Mouse (Mus musculus) erythroblast, embryonic 14.5 days (primary cell): ENCODE measurements around the gene Uchl1. TPM values are rescaled to one million over a fixed set of nuclear protein-coding genes. Genes with fewer than 3 reads are reported as not detected.

Experiments used
- H3K27me3 ChIP-seq: 2 replicates; pipeline ENCODE4 v1.6.1; 2012; ENCODE audit warnings: inconsistent platforms; ENCODE audit not compliant: control insufficient read depth
- H3K36me3 ChIP-seq: 2 replicates; pipeline ENCODE4 v1.6.1; 2012; ENCODE audit warnings: mild to moderate bottlenecking, inconsistent platforms; ENCODE audit not compliant: control insufficient read depth
- H3K4me1 ChIP-seq: 2 replicates; pipeline ENCODE4 v1.6.1; 2012; ENCODE audit warnings: inconsistent platforms; ENCODE audit not compliant: control insufficient read depth
- H3K4me3 ChIP-seq: replicated peaks from 2 replicates; pipeline ENCODE3; 2012; ENCODE audit warnings: moderate library complexity, mild to moderate bottlenecking, inconsistent platforms
- H3K9me3 ChIP-seq: 2 replicates; pipeline ENCODE4 v1.6.1; 2012; ENCODE audit warnings: low read length, inconsistent platforms, mixed read lengths; ENCODE audit not compliant: control insufficient read depth
- GATA1 ChIP-seq: IDR thresholded peaks from 2 replicates; pipeline ENCODE4 v1.6.1; 2012; ENCODE audit warnings: low read length, inconsistent platforms, mixed read lengths
- TAL1 ChIP-seq: IDR thresholded peaks from 3 replicates; pipeline ENCODE4 v1.6.1; 2012; ENCODE audit warnings: low read length, inconsistent platforms, mixed read lengths
- polyA plus RNA-seq: library from polyadenylated mRNA; stranded (reverse); fragments of >175 nt; gene quantifications from 2 replicates; pipeline ENCODE4 v1.2.3, GENCODE M21; 2012

Gene Uchl1
- polyA plus RNA-seq, 1 experiment, result not detected

DNA sequence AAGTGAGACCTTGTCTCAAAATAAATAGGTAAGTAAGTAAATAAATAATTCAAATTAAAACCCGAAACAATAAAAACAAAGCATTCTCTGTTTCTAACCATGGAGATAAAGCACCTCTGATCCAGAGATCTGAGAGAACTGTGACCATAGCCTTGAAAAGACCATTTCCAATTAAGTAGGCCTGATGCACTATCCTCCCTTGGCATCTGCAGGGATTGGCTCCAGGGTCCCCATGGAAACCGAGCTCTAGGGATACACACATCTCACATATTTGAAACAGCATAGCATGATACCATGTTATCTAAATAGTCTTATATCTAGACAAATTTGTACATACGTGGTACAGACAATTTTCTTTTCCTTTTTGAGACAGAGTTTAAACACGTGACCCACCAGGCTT lies 26.1 kb downstream of the Uchl1 start:
- Histone ChIP-seq H3K36me3 (no peaks in the 10 kb centered on the region), H3K27me3 (no peaks in the 10 kb centered on the region), H3K4me3 (no peak overlapping the region), H3K9me3 (no peaks in the 10 kb centered on the region), H3K4me1 (no peaks in the 10 kb centered on the region)
- no peak for TF ChIP-seq TAL1
- TF ChIP-seq GATA1, result no peak

GRCm38 (mm10) chr5:66703317-66704004 lies 27.6 kb downstream of the Uchl1 start:
- H3K4me3 ChIP-seq, result no peak overlapping the region
- TF ChIP-seq GATA1, result no peak
- no peak for TF ChIP-seq TAL1
- no peaks in the 10 kb centered on the region for H3K4me1 ChIP-seq
- no peaks in the 10 kb centered on the region for H3K27me3 ChIP-seq
- H3K36me3 ChIP-seq, result no peaks in the 10 kb centered on the region
- H3K9me3 ChIP-seq, result no peaks in the 10 kb centered on the region

DNA sequence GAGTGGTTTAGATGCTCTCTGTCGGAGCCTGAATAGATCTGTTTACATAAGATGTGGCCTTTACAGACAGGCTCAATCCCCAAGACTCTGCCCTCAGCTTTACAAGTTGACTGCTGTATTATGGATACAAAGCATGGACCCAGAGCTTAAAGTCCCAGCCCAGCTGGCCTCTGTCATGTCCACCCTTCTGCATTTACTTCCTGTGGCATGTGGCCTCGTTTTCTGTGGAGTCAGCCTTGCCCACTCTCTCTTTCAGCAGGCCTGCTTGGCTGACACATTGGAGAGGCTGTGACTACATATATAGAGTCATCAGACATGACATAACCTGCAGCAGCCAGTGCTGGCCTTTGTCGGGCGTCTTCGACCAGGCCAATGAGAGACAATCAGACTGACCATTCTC lies 32.0 kb downstream of the Uchl1 start:
- Histone ChIP-seq H3K27me3 (no peaks in the 10 kb centered on the region), H3K36me3 (no peaks in the 10 kb centered on the region), H3K4me1 (no peaks in the 10 kb centered on the region), H3K4me3 (no peak overlapping the region), H3K9me3 (no peaks in the 10 kb centered on the region)
- TF ChIP-seq TAL1 (no peak), GATA1 (no peak)

DNA sequence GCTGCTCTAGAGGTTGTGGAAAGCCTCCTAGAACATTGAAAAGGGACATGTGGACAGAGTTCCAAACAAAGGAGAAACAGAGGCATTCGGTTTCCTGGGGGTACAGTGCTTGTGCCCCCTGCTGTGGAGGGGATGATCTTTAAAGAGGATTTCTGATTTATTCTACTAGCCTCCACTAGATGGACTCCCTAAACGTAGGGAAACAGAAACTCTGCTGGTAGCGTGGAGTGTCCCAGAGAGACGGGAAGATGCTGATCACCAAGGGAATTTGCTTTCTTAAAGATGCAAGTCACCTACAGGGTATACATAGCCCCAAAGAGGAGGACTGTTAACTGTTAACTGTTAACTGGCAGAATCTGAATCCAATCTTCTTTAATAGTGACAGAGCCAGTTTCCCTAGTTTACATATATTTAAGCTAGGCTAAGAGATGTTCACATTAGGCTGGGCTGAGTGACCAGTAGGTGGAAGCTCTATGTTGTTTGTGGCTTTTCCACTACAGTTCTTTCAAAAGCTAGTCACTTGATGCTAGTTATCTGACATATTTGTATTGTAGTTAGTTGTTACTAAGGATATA lies 34.6 kb downstream of the Uchl1 start:
- H3K9me3 ChIP-seq, result no peaks in the 10 kb centered on the region
- H3K36me3 ChIP-seq, result no peaks in the 10 kb centered on the region
- no peak overlapping the region for H3K4me3 ChIP-seq
- H3K4me1 ChIP-seq, result no peaks in the 10 kb centered on the region
- no peaks in the 10 kb centered on the region for H3K27me3 ChIP-seq
- TF ChIP-seq TAL1 (no peak), GATA1 (no peak)

- no peak overlapping the region for H3K4me3 ChIP-seq
- no peaks in the 10 kb centered on the region for H3K4me1 ChIP-seq
- H3K27me3 ChIP-seq, result no peaks in the 10 kb centered on the region
- H3K9me3 ChIP-seq, result no peaks in the 10 kb centered on the region
- no peaks in the 10 kb centered on the region for H3K36me3 ChIP-seq
- no peak for TF ChIP-seq GATA1
- no peak for TF ChIP-seq TAL1
Observed at GRCm38 (mm10) chr5:66712801-66713200, 36.9 kb downstream of the Uchl1 start.

- H3K4me1 ChIP-seq, result no peaks in the 10 kb centered on the region
- TF ChIP-seq GATA1 (no peak), TAL1 (no peak)
- no peaks in the 10 kb centered on the region for H3K36me3 ChIP-seq
- no peaks in the 10 kb centered on the region; the same call in 1 of the 2 replicates for H3K27me3 ChIP-seq
- no peak overlapping the region for H3K4me3 ChIP-seq
- H3K9me3 ChIP-seq, result peaks cover 3% of the 10 kb centered on the region
Observed at GRCm38 (mm10) chr5:66715498-66715931, 39.6 kb downstream of the Uchl1 start.

DNA sequence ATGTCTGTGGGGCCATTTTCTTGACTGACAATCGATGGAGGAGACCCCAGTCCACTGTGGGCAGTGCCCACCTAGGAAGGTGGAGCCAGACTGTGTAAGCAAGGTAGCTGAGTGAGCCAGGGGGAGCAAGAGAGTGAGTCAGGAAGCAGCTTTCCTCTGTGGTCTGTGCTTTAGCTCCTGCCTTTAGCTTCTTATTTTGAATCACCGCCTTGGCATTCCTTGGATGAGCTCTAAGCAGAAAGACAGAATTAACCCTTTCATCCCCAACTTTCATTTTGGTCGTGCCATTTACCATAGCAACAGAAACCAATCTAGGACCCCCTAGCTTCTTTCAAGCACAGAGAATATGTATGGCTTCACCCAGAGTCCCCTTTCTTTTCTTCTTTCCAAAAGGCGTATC lies 42.0 kb downstream of the Uchl1 start:
- H3K4me3 ChIP-seq, result no peak overlapping the region
- no peak for TF ChIP-seq TAL1
- no peak for TF ChIP-seq GATA1
- H3K4me1 ChIP-seq, result no peaks in the 10 kb centered on the region
- peaks cover 3% of the 10 kb centered on the region for H3K9me3 ChIP-seq
- no peaks in the 10 kb centered on the region for H3K36me3 ChIP-seq
- no peaks in the 10 kb centered on the region; the same call in 1 of the 2 replicates for H3K27me3 ChIP-seq

DNA sequence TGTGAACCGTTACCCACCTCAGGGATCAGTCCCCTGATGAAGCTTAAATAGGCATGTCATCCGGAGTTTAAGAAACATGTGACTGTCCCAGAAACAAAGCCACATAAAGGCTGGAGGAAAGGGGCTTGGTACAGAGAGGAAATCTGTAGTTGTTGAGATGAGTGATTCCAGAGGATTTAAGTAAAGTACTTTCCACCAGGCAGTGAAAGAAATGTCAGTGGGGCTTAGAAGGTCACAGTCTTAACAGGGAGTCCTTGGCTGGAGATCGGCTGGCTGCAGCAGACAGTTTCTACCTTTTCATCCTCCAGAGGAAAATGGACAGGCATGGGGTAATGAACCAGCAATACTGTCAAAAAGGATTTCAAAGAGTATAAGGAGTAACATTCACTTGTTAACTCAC lies 42.5 kb downstream of the Uchl1 start:
- Histone ChIP-seq H3K27me3 (no peaks in the 10 kb centered on the region; the same call in 1 of the 2 replicates), H3K4me3 (no peak overlapping the region), H3K36me3 (no peaks in the 10 kb centered on the region), H3K9me3 (peaks cover 3% of the 10 kb centered on the region), H3K4me1 (no peaks in the 10 kb centered on the region)
- TF ChIP-seq TAL1, result no peak
- no peak for TF ChIP-seq GATA1

DNA sequence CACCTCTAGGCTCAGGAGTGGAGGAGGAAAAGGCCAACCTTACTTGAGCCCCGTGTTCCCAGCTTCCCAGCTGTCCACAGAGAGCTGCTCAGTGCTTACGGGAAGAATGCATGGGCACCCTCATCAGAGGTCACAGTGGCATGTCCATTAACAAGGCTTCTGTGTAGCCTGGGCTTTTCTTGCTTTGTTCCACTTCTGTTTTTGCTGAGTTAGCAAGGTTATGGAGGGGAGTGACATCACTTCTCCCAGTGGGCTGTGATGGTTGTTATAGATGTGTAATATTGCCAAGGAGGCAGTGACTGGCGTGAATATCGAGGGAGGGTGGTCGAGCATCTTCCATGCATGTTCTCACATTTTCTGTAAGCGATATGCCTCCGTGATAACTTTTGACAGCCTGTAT lies 43.0 kb downstream of the Uchl1 start:
- Histone ChIP-seq H3K27me3 (no peaks in the 10 kb centered on the region; the same call in 1 of the 2 replicates), H3K4me3 (no peak overlapping the region), H3K4me1 (no peaks in the 10 kb centered on the region), H3K36me3 (no peaks in the 10 kb centered on the region), H3K9me3 (peaks cover 3% of the 10 kb centered on the region)
- TF ChIP-seq TAL1, result no peak
- TF ChIP-seq GATA1, result no peak
